Mouse (Mus musculus): ENCODE results near the gene Itga4.

DNA sequence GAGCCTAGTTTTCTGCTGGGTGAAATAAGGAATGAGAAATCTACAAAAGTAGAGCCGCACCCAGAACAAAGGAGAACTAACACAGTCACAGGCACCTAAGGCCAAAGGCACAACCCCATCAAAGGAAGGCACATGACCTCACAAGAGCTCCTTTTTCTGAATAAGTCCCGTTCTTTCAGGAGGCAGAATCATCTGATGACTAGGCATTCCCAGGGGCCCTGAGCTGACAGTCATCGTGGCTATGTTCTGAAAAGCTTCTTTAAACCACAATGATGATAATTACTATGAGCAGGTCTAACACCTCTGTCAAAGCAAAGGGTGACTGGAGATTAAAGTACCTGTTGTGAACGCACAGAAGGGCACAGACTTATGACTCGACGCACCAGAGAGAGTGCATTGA is 108.7 kb downstream of the Itga4 start:
- TF ChIP-seq CTCF (IDR thresholded peaks at IDR 0.05; ENCODE audit: extremely low read depth, insufficient read depth, insufficient read length, insufficient replicate concordance) (no peak), POLR2A (IDR thresholded peaks at IDR 0.05; ENCODE audit: low read depth, low read length) (no peak)

Data from spleen, adult 2 months (tissue).